Mouse (Mus musculus) hindbrain, embryonic 13.5 days (tissue): ENCODE data around the gene Pcbp1. TPM values are rescaled to one million over a fixed set of nuclear protein-coding genes. Genes with fewer than 3 reads are reported as not detected.
"Not testable (repeated sequence)": the region's sequence is repeated elsewhere in the genome, so short reads cannot be mapped to it uniquely, and the experiment has no call there.

Source experiments
- ATAC-seq: fragments of 200-750 bp; cut with Nextera tagmentation; 2 replicates; pipeline ENCODE4 v1.8.0; 2017; ENCODE audit warnings: moderate TSS enrichment; ENCODE audit not compliant: low FRiP score
- H3K27ac ChIP-seq: fragments of 300-500 bp; sonication (generic); 2 replicates; pipeline ENCODE4 v1.5.1; 2015; ENCODE audit warnings: inconsistent platforms, mild to moderate bottlenecking, moderate library complexity
- H3K27me3 ChIP-seq: fragments of 300-500 bp; sonication (generic); 2 replicates; pipeline ENCODE4 v1.6.1; 2015; ENCODE audit warnings: mild to moderate bottlenecking, inconsistent platforms
- H3K36me3 ChIP-seq: fragments of 300-500 bp; sonication (generic); 2 replicates; pipeline ENCODE4 v1.6.1; 2015; ENCODE audit warnings: mild to moderate bottlenecking, inconsistent platforms
- H3K4me1 ChIP-seq: fragments of 300-500 bp; sonication (generic); replicated peaks from 2 replicates; pipeline ENCODE4 v1.6.1; 2015; ENCODE audit warnings: inconsistent platforms
- H3K4me2 ChIP-seq: fragments of 300-500 bp; sonication (generic); 2 replicates; pipeline ENCODE4 v1.6.1; 2015; ENCODE audit warnings: inconsistent platforms, mild to moderate bottlenecking, moderate library complexity
- H3K4me3 ChIP-seq: fragments of 300-500 bp; sonication (generic); 2 replicates; pipeline ENCODE4 v1.5.1; 2015; ENCODE audit warnings: mild to moderate bottlenecking, inconsistent platforms
- H3K9ac ChIP-seq: fragments of 300-500 bp; sonication (generic); 2 replicates; pipeline ENCODE4 v1.6.1; 2015; ENCODE audit warnings: mild to moderate bottlenecking, inconsistent platforms
- H3K9me3 ChIP-seq: fragments of 300-500 bp; sonication (generic); 2 replicates; pipeline ENCODE4 v1.6.1; 2016; ENCODE audit warnings: inconsistent platforms
- WGBS: fragments of 180-500 bp; shearing (Covaris S2); methylation state at CpG from one replicate; pipeline ENCODE4 v1.1.7; 2015; 5-methylcytosine and 5-hydroxymethylcytosine counted together
- polyA plus RNA-seq: library from polyadenylated mRNA; unstranded; fragments of >200 nt; fragmentation: Nextera tagmentation; extraction: Ambion mirVana; gene quantifications from 2 replicates; pipeline ENCODE4 v1.2.1, GENCODE M21; 2015

Pcbp1 gene
- polyA plus RNA-seq, 1 experiment from 2014 or later: 333 TPM

DNA sequence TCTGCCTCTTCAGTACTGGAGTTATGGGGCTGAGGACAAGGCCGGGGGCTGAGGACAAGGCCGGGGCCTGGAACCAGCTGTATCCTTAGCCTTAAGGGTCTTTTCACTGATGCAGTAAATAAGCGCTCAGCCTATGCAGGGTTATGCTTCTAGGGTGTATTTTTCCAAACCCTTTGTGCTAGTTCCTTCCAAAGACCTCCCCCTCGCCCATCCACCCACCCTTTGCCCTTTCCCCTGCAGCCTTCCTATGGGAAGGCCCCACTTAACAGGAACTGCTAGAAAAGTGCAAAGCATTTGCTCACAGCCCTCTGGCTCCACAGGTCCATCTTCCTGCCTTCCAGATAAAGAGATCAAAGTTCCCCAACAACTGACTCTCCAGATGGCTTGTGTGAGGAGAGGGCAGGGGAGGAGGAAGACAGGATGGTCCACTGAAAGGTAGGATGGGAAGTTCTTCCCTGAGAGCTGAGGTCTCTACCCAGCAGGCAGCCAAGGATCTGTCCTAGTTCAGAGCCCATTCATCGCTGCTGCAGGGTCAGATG lies 26.5 kb downstream of the Pcbp1 start:
- Histone ChIP-seq H3K4me3 (no peak overlapping the region), H3K9me3 (no peaks in the 10 kb centered on the region), H3K4me2 (no peak overlapping the region), H3K9ac (no peak overlapping the region), H3K27ac (no peak overlapping the region), H3K36me3 (no peaks in the 10 kb centered on the region), H3K4me1 (no peaks in the 10 kb centered on the region), H3K27me3 (no peaks in the 10 kb centered on the region)
- 68% methylated on average over 5 of the region's 5 CpGs for WGBS
- no peak for ATAC-seq

DNA sequence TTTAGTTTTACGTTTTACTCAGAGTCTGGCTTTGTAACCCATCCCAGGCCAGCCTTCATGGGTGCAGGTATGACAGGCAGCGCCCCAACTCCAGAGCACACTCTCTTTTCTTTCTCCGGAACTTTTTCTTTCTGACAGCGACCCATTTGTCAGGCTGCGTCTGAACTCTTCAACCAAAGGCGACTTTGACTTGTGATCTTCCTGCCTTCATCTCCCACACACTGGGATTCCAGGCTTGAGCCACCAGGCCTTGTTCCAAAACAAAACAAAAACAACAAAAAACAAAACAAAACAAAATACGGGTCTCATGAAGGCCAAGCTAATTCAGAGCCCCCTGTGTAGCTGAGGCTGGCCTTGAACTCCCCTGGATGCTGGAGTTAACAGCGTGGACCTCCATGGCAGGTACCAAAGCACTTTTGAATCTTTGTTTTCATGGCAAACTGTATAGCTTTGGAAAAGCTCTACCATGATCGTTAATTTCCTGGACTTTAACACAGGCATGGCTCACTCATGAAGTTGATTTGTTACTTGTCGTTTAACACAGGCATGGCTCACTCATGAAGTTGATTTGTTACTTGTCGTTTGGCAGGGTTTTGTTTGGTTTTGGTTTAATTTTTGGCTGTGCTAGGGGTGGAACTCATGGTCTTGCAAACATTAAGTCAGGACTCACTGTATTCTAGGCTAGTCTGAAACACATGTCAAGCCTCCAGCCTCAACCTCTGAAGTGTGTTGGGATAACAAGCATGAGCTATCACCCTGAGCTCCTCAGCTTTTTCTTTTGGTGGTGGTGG lies 28.0 kb downstream of the Pcbp1 start:
- H3K9me3 ChIP-seq: no peaks in the 10 kb centered on the region
- no peak overlapping the region for H3K27ac ChIP-seq
- 72% methylated on average over 11 of the region's 11 CpGs for WGBS
- no peak overlapping the region for H3K4me3 ChIP-seq
- H3K36me3 ChIP-seq: no peaks in the 10 kb centered on the region
- no peak overlapping the region for H3K9ac ChIP-seq
- no peaks in the 10 kb centered on the region for H3K27me3 ChIP-seq
- no peak overlapping the region for H3K4me2 ChIP-seq
- no peak for ATAC-seq
- H3K4me1 ChIP-seq: no peaks in the 10 kb centered on the region

- no peak for ATAC-seq
- Histone ChIP-seq H3K9ac (no peak overlapping the region), H3K9me3 (no peaks in the 10 kb centered on the region), H3K36me3 (no peaks in the 10 kb centered on the region), H3K27ac (peak overlapping the region; percentile 8; the same call in 1 of the 2 replicates), H3K4me2 (peak overlapping the region; percentile 17), H3K4me3 (peak overlapping the region; percentile 1; the same call in 1 of the 2 replicates), H3K27me3 (no peaks in the 10 kb centered on the region), H3K4me1 (no peaks in the 10 kb centered on the region)
- 26% methylated on average over 13 of the region's 13 CpGs for WGBS
Observed at GRCm38 (mm10) chr6:86497071-86497815, 28.9 kb downstream of the Pcbp1 start.

DNA sequence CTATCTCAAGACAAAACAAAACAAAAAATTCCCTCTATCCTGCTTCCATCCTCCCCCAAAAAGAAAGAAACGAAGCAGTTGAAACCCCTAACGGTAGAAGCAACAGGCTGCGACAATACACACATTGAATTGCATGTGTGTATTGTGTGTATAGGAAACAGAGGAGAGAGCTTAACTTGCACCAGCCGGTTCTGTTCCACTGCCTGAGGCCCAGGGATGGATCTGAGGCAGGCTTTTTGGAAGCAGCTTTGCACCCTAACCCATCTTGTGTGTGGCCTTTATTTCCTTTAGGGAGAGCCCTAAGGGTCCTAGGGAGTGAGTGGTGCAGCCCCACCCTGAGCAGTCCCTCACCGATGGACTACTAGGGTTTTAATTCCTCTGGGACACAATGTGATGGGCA lies 29.5 kb downstream of the Pcbp1 start:
- H3K27ac ChIP-seq: no peak overlapping the region
- H3K4me3 ChIP-seq: peak overlapping the region; percentile 1; the same call in 1 of the 2 replicates
- 79% methylated on average over 5 of the region's 5 CpGs for WGBS
- no peaks in the 10 kb centered on the region for H3K9me3 ChIP-seq
- H3K4me1 ChIP-seq: no peaks in the 10 kb centered on the region
- H3K4me2 ChIP-seq: peak overlapping the region; percentile 17; the same call in 1 of the 2 replicates
- no peak for ATAC-seq
- H3K27me3 ChIP-seq: no peaks in the 10 kb centered on the region
- no peak overlapping the region for H3K9ac ChIP-seq
- no peaks in the 10 kb centered on the region for H3K36me3 ChIP-seq

- Histone ChIP-seq H3K9ac (no peak overlapping the region), H3K36me3 (no peaks in the 10 kb centered on the region), H3K4me1 (no peaks in the 10 kb centered on the region), H3K27me3 (no peaks in the 10 kb centered on the region), H3K27ac (no peak overlapping the region), H3K4me2 (no peak overlapping the region), H3K4me3 (no peak overlapping the region), H3K9me3 (no peaks in the 10 kb centered on the region)
- ATAC-seq: no peak
- WGBS: 88% methylated on average over 8 of the region's 8 CpGs
Observed at GRCm38 (mm10) chr6:86496127-86496526, 30.0 kb downstream of the Pcbp1 start.

DNA sequence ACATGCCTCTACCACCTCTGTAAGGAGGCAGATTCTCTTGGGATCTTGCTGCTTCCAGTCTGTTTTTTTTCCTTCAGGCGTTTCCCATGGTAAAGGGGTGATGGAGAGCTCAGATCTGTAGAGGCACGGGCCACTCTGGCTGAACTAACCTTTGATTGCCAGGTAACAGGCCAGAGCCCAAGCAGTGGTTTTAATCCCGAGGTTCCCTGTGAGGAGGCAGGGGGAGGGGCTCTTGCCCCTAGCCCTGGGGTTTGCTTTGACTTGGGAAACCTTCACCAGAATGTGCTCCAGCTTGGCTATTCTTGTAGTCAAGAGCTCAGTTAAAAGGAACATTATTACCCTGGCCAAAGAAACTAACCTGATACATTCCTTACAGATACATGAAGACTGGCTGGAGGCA lies 30.5 kb downstream of the Pcbp1 start:
- Histone ChIP-seq H3K36me3 (no peaks in the 10 kb centered on the region), H3K27me3 (no peaks in the 10 kb centered on the region), H3K9ac (no peak overlapping the region), H3K4me2 (no peak overlapping the region), H3K9me3 (no peaks in the 10 kb centered on the region), H3K4me1 (no peaks in the 10 kb centered on the region), H3K4me3 (no peak overlapping the region), H3K27ac (no peak overlapping the region)
- WGBS: 63% methylated on average over 3 of the region's 3 CpGs
- ATAC-seq: no peak

DNA sequence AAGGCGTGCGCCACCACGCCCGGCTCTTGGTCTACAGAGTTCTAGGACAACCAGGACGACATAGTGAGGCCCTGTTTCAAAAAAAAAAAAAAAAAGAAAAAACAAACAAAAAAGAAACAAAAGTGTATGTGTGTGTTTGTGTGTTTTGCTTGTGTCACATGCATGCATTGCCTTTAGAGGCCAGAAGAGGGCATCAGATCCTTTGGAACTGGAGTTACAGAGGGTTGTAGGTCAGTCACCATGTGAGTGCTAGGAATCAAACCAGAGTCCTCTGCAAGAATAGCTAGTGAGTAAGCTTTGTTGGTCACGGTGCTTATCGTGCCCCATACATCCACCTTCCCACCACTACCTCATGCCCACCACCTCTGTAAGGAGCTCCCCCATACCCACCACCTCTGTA lies 31.4 kb downstream of the Pcbp1 start:
- no peaks in the 10 kb centered on the region for H3K27me3 ChIP-seq
- H3K27ac ChIP-seq: no peak overlapping the region
- no peaks in the 10 kb centered on the region for H3K4me1 ChIP-seq
- no peaks in the 10 kb centered on the region for H3K9me3 ChIP-seq
- no peak overlapping the region for H3K4me3 ChIP-seq
- no peak overlapping the region for H3K9ac ChIP-seq
- H3K4me2 ChIP-seq: no peak overlapping the region
- no peaks in the 10 kb centered on the region for H3K36me3 ChIP-seq
- WGBS: 96% methylated on average over 7 of the region's 7 CpGs
- ATAC-seq: no peak

- Histone ChIP-seq H3K27ac (no peak overlapping the region), H3K9me3 (no peaks in the 10 kb centered on the region), H3K4me2 (no peak overlapping the region), H3K4me1 (no peaks in the 10 kb centered on the region), H3K36me3 (no peaks in the 10 kb centered on the region), H3K4me3 (no peak overlapping the region), H3K27me3 (no peaks in the 10 kb centered on the region), H3K9ac (no peak overlapping the region)
- 78% methylated on average over 13 of the region's 13 CpGs for WGBS
- no peak for ATAC-seq
Observed at GRCm38 (mm10) chr6:86493469-86494263, 32.5 kb downstream of the Pcbp1 start.

- H3K4me2 ChIP-seq, H3K27ac ChIP-seq, H3K4me3 ChIP-seq, H3K27me3 ChIP-seq, ATAC-seq, H3K9me3 ChIP-seq, H3K36me3 ChIP-seq, H3K9ac ChIP-seq: not testable (repeated sequence)
- 92% methylated on average over 8 of the region's 8 CpGs for WGBS
- peaks cover 18% of the 10 kb centered on the region for H3K4me1 ChIP-seq
Observed at GRCm38 (mm10) chr6:86490413-86490812, 35.7 kb downstream of the Pcbp1 start.

- Histone ChIP-seq H3K27me3 (no peaks in the 10 kb centered on the region), H3K9me3 (no peaks in the 10 kb centered on the region), H3K36me3 (no peaks in the 10 kb centered on the region), H3K4me3 (no peak overlapping the region), H3K27ac (no peak overlapping the region), H3K4me1 (peaks cover 18% of the 10 kb centered on the region), H3K4me2 (no peak overlapping the region), H3K9ac (no peak overlapping the region)
- ATAC-seq: no peak
- 92% methylated on average over 2 of the region's 2 CpGs for WGBS
Observed at GRCm38 (mm10) chr6:86489945-86490344, 36.2 kb downstream of the Pcbp1 start.

GRCm38 (mm10) chr6:86488149-86488485 lies 38.0 kb downstream of the Pcbp1 start:
- Histone ChIP-seq H3K9ac (peak overlapping the region; percentile 73), H3K27ac (peak overlapping the region; percentile 97), H3K27me3 (no peaks in the 10 kb centered on the region), H3K36me3 (no peaks in the 10 kb centered on the region), H3K4me1 (peaks cover 18% of the 10 kb centered on the region), H3K4me3 (no peak overlapping the region), H3K4me2 (peak overlapping the region; percentile 47), H3K9me3 (no peaks in the 10 kb centered on the region)
- 16% methylated on average over 3 of the region's 3 CpGs for WGBS
- 0 out of 2 replicates have a peak, but pooled peaks have one; percentile 12 for ATAC-seq
